Mouse (Mus musculus) activated CD4-positive, CD25-positive, alpha-beta regulatory T cell (primary cell): Measurements from ENCODE around the gene Prelp. TPM values are rescaled to one million over a fixed set of nuclear protein-coding genes. Genes with fewer than 3 reads are reported as not detected.

Experiments used
- polyA plus RNA-seq, 2 experiments: library from polyadenylated mRNA; unstranded; fragments of 100-300 nt; shearing (Covaris generic); gene quantifications; one replicate each; pipeline ENCODE4 v1.2.1; 2017

Prelp gene
- polyA plus RNA-seq: not detected

GRCm38 (mm10) chr1:133921304-133921751 lies at the start of gene Prelp:
TSS of gene Prelp (minus strand) at chr1:133921414.

GRCm38 (mm10) chr1:133907949-133908658 lies 13.1 kb downstream of the Prelp start, which contains the start of gene Optc:
TSS of gene Optc (minus strand) at chr1:133907999.

Other genes starting within 250 kb of the Prelp start
- 100 to 1,000 TPM in 1 of 2 experiments, 10 to 100 TPM in 1; 87.3 to 104 TPM for gene Lax1, start 231.3 kb downstream of the Prelp start, polyA plus RNA-seq
- gene Atp2b4, start 120.4 kb downstream of the Prelp start, polyA plus RNA-seq: 10 to 100 TPM in 1 of 2 experiments, 1 to 10 TPM in 1; 5.1 to 14.6 TPM
- under 1 TPM in 1 of 2 experiments, not detected in 1; 0.16 TPM for gene Optc, start 13.4 kb downstream of the Prelp start, polyA plus RNA-seq
- gene Fmod, start 115.8 kb upstream of the Prelp start, polyA plus RNA-seq: not detected
- gene Btg2, start 157.7 kb upstream of the Prelp start, polyA plus RNA-seq: 100 to 1,000 TPM in 1 of 2 experiments, 10 to 100 TPM in 1; 91.7 to 160 TPM
- gene Chit1, start 189.8 kb upstream of the Prelp start, polyA plus RNA-seq: under 1 TPM in 1 of 2 experiments, not detected in 1; 0.27 TPM